Mouse (Mus musculus) hindbrain, embryonic 16.5 days (tissue): ENCODE results near the gene Sh3yl1. TPM values are rescaled to one million over a fixed set of nuclear protein-coding genes. Genes with fewer than 3 reads are reported as not detected.

Source experiments
- ATAC-seq: fragments of 200-750 bp; cut with Nextera tagmentation; 2 replicates; pipeline ENCODE4 v1.8.0; 2017; ENCODE audit warnings: moderate TSS enrichment, moderate library complexity
- H3K27ac ChIP-seq: fragments of 300-500 bp; sonication (generic); 2 replicates; pipeline ENCODE4 v1.5.1; 2014; ENCODE audit warnings: low read depth, mild to moderate bottlenecking, control low read depth, low read length, moderate library complexity
- H3K27me3 ChIP-seq: fragments of 300-500 bp; sonication (generic); replicated peaks from 2 replicates; pipeline ENCODE4 v1.6.1; 2014; ENCODE audit warnings: low read length; ENCODE audit not compliant: control insufficient read depth, insufficient read depth
- H3K36me3 ChIP-seq: fragments of 300-500 bp; sonication (generic); 2 replicates; pipeline ENCODE4 v1.6.1; 2014; ENCODE audit warnings: mild to moderate bottlenecking, low read length, moderate library complexity, mixed read lengths; ENCODE audit not compliant: control insufficient read depth, insufficient read depth
- H3K4me1 ChIP-seq: fragments of 300-500 bp; sonication (generic); 2 replicates; pipeline ENCODE4 v1.6.1; 2014; ENCODE audit warnings: low read depth, low read length; ENCODE audit not compliant: control insufficient read depth, insufficient read depth
- H3K4me2 ChIP-seq: fragments of 300-500 bp; sonication (generic); 2 replicates; pipeline ENCODE4 v1.6.1; 2014; ENCODE audit warnings: mild to moderate bottlenecking, low read length, control low read depth, moderate library complexity
- H3K4me3 ChIP-seq: fragments of 300-500 bp; sonication (generic); 2 replicates; pipeline ENCODE4 v1.5.1; 2014; ENCODE audit warnings: mild to moderate bottlenecking, low read length, control low read depth, moderate library complexity
- H3K9ac ChIP-seq: fragments of 300-500 bp; sonication (generic); 2 replicates; pipeline ENCODE4 v1.6.1; 2014; ENCODE audit warnings: low read depth, mild to moderate bottlenecking, control low read depth, low read length, moderate library complexity
- H3K9me3 ChIP-seq: fragments of 300-500 bp; sonication (generic); 2 replicates; pipeline ENCODE4 v1.6.1; 2014; ENCODE audit warnings: mild to moderate bottlenecking, low read length, moderate library complexity; ENCODE audit not compliant: control insufficient read depth
- WGBS: fragments of 180-500 bp; shearing (Covaris S2); extraction: QIAGEN DNeasy Blood & Tissue Kit; methylation state at CpG from one replicate; pipeline ENCODE4 v1.1.7; 2014; 5-methylcytosine and 5-hydroxymethylcytosine counted together
- polyA plus RNA-seq: library from polyadenylated mRNA; unstranded; fragments of >200 nt; fragmentation: Nextera tagmentation; extraction: Ambion mirVana; gene quantifications from 2 replicates; pipeline ENCODE4 v1.2.1, GENCODE M21; 2015

Gene Sh3yl1
- polyA plus RNA-seq, 1 experiment from 2014 or later: 55.2 TPM

DNA sequence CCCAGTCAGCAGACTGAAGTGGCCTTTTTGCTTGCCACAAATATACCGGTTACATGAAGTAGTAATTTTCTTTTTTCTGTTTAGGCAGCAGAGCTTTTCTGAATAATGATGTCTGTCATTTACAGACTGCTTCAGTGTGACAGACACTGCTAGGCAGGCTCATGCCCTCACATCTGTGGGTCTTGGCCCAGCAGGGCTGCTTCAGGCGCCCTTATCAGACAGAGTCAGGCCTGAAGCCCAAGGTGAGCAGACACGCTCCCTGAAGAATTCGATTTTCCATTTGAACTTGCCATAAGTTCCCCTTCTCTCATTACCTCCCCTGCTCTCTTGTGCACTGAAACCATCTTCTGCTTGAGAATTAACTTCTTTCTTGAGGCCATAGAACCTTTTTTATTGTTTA is 23.5 kb upstream of the Sh3yl1 start:
- no peaks in the 10 kb centered on the region for H3K36me3 ChIP-seq
- no peak overlapping the region for H3K4me3 ChIP-seq
- no peak overlapping the region for H3K27ac ChIP-seq
- no peak for ATAC-seq
- 89% methylated on average over 4 of the region's 4 CpGs for WGBS
- H3K9ac ChIP-seq: no peak overlapping the region
- H3K9me3 ChIP-seq: no peaks in the 10 kb centered on the region
- H3K27me3 ChIP-seq: peaks cover 20% of the 10 kb centered on the region
- no peak overlapping the region for H3K4me2 ChIP-seq
- H3K4me1 ChIP-seq: peaks cover 13% of the 10 kb centered on the region; the same call in 1 of the 2 replicates

DNA sequence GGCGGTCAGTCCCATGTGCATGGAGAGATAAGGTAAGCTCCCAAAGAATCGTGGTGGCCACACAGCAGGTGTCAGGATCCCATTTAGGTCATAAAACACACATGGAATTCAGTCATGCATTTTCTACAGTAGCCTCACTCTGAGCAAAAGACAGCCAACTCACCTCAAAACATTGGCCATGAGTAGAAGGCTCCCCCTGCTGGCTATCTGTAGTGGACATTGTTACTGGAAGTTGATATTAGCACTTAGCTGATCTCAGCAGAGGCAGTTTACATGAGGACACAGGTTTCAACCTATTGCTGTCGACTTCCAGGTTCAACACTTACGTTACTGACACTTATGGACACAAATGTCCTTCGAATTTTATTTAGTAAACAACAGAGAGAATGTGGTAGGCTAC is 21.4 kb upstream of the Sh3yl1 start:
- Histone ChIP-seq H3K4me1 (no peaks in the 10 kb centered on the region), H3K27ac (no peak overlapping the region), H3K9ac (no peak overlapping the region), H3K4me3 (no peak overlapping the region), H3K9me3 (no peaks in the 10 kb centered on the region), H3K4me2 (no peak overlapping the region), H3K36me3 (no peaks in the 10 kb centered on the region; the same call in 1 of the 2 replicates), H3K27me3 (peaks cover 12% of the 10 kb centered on the region)
- peak; percentile 89 for ATAC-seq
- 38% methylated on average over 5 of the region's 5 CpGs for WGBS

- Histone ChIP-seq H3K27ac (no peak overlapping the region), H3K4me1 (no peaks in the 10 kb centered on the region), H3K4me3 (no peak overlapping the region), H3K36me3 (no peaks in the 10 kb centered on the region; the same call in 1 of the 2 replicates), H3K9ac (no peak overlapping the region), H3K4me2 (no peak overlapping the region), H3K27me3 (no peaks in the 10 kb centered on the region; the same call in 1 of the 2 replicates), H3K9me3 (no peaks in the 10 kb centered on the region)
- WGBS: 84% methylated on average over 7 of the region's 7 CpGs
- no peak for ATAC-seq
These were observed 20.0 kb upstream of the Sh3yl1 start for GRCm38 (mm10) chr12:30891438-30891837.

- Histone ChIP-seq H3K4me2 (no peak overlapping the region), H3K4me1 (no peaks in the 10 kb centered on the region), H3K9ac (no peak overlapping the region), H3K9me3 (no peaks in the 10 kb centered on the region), H3K27me3 (no peaks in the 10 kb centered on the region), H3K36me3 (peaks cover 5% of the 10 kb centered on the region; the same call in 1 of the 2 replicates), H3K27ac (no peak overlapping the region), H3K4me3 (no peak overlapping the region)
- WGBS: 94% methylated on average over 4 of the region's 4 CpGs
- no peak for ATAC-seq
These were observed 14.4 kb upstream of the Sh3yl1 start for GRCm38 (mm10) chr12:30897039-30897438.

- Histone ChIP-seq H3K9me3 (no peaks in the 10 kb centered on the region), H3K27me3 (no peaks in the 10 kb centered on the region), H3K4me2 (no peak overlapping the region), H3K9ac (no peak overlapping the region), H3K4me1 (peaks cover 17% of the 10 kb centered on the region), H3K4me3 (no peak overlapping the region), H3K36me3 (0 out of 2 replicates have a peak, but pooled peaks cover 1% of the 10 kb centered on the region), H3K27ac (no peak overlapping the region)
- 96% methylated on average over 1 of the region's 1 CpGs for WGBS
- no peak for ATAC-seq
These were observed 2.8 kb upstream of the Sh3yl1 start for GRCm38 (mm10) chr12:30908658-30909057.

DNA sequence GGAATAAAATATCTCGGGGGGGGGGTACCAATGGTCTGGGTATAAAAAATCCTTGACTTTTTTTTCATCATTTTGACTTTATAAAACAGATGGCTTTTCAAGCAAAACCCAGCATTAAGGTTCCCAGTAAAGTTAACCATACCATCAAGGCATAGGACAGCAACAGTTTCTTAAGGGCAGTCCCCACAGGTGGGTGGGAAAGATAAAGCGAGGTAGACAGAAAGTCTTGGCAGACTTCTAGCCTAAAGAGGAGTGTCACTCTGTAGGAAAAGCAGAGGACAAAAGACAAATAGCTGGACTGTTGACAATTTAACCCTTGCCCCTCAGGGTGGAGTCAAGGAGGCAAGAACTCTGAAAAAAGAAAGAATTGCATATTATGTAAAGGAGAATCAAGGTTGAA is 1.6 kb upstream of the Sh3yl1 start:
- Histone ChIP-seq H3K36me3 (no peaks in the 10 kb centered on the region), H3K4me1 (peaks cover 17% of the 10 kb centered on the region), H3K4me3 (no peak overlapping the region), H3K9ac (no peak overlapping the region), H3K4me2 (no peak overlapping the region), H3K27me3 (no peaks in the 10 kb centered on the region), H3K27ac (no peak overlapping the region), H3K9me3 (no peaks in the 10 kb centered on the region)
- 91% methylated on average over 2 of the region's 2 CpGs for WGBS
- ATAC-seq: no peak

DNA sequence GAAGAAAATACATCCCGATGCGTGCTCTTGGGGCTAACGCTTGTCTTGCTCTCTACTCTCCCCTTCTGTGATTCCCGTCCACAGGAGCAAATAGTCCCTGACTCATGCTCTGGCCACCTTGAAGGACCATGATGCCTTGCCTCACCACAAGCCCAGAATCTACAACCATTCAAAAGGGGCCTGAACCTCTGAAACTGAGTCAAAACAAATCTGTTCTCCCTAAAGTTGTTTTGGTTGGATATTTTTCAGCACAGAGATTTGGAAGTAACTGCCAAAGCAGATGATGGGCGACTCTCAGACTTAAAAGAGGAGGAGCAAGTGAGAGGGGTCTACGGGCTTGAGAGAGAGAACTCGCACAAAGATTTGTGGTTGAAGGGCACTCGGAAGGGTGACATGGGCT is 608 bp upstream of the Sh3yl1 start:
- Histone ChIP-seq H3K4me1 (peaks cover 17% of the 10 kb centered on the region), H3K4me2 (peak overlapping the region; percentile 85), H3K9me3 (no peaks in the 10 kb centered on the region), H3K4me3 (peak overlapping the region; percentile 75), H3K36me3 (no peaks in the 10 kb centered on the region), H3K27me3 (no peaks in the 10 kb centered on the region), H3K27ac (peak overlapping the region; percentile 58), H3K9ac (peak overlapping the region; percentile 73)
- WGBS: 17% methylated on average over 8 of the region's 8 CpGs
- no peak for ATAC-seq

GRCm38 (mm10) chr12:30912048-30912381 is 547 bp downstream of the Sh3yl1 start:
- no peaks in the 10 kb centered on the region for H3K9me3 ChIP-seq
- no peaks in the 10 kb centered on the region for H3K36me3 ChIP-seq
- no peaks in the 10 kb centered on the region for H3K27me3 ChIP-seq
- peaks cover 17% of the 10 kb centered on the region for H3K4me1 ChIP-seq
- peak; percentile 75; the same call in 1 of the 2 replicates for ATAC-seq
- peak overlapping the region; percentile 79 for H3K9ac ChIP-seq
- peak overlapping the region; percentile 82 for H3K4me2 ChIP-seq
- 0% methylated on average over 19 of the region's 19 CpGs for WGBS
- H3K4me3 ChIP-seq: peak overlapping the region; percentile 75
- H3K27ac ChIP-seq: peak overlapping the region; percentile 81

GRCm38 (mm10) chr12:30912840-30913239 is 1.4 kb downstream of the Sh3yl1 start:
- peak overlapping the region; percentile 82 for H3K4me2 ChIP-seq
- H3K9ac ChIP-seq: peak overlapping the region; percentile 79; the same call in 1 of the 2 replicates
- H3K4me1 ChIP-seq: peaks cover 17% of the 10 kb centered on the region
- ATAC-seq: no peak
- H3K27ac ChIP-seq: no peak overlapping the region
- no peaks in the 10 kb centered on the region for H3K27me3 ChIP-seq
- H3K4me3 ChIP-seq: peak overlapping the region; percentile 75
- no peaks in the 10 kb centered on the region for H3K9me3 ChIP-seq
- WGBS: 62% methylated on average over 3 of the region's 3 CpGs
- no peaks in the 10 kb centered on the region for H3K36me3 ChIP-seq

DNA sequence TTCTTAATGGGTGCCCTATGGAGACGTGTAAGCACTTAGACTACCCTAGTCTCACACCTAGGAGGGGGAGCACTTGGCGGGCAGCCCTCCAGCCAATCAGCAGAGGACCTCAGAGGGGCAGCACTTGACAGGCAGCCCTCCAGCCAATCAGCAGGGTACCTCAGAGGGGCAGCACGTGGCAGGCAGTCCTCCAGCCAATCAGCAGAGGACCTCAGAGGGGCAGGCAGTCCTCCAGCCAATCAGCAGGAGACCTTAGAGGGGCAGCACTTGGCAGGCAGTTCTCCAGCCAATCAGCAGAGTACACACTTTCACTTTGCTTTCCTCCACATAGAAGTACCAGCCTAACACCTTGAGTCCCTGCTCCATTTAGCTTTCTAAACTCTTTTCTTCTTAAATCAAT is 10.9 kb downstream of the Sh3yl1 start:
- no peaks in the 10 kb centered on the region for H3K9me3 ChIP-seq
- no peaks in the 10 kb centered on the region for H3K27me3 ChIP-seq
- H3K27ac ChIP-seq: no peak overlapping the region
- no peak for ATAC-seq
- no peak overlapping the region for H3K4me2 ChIP-seq
- peaks cover 11% of the 10 kb centered on the region for H3K36me3 ChIP-seq
- no peaks in the 10 kb centered on the region for H3K4me1 ChIP-seq
- 90% methylated on average over 3 of the region's 3 CpGs for WGBS
- no peak overlapping the region for H3K9ac ChIP-seq
- H3K4me3 ChIP-seq: no peak overlapping the region
